Mouse (Mus musculus) ovary, postnatal 14 days (tissue): ENCODE results near the gene Kif6.

Experiments
- DNase-seq: peaks from one replicate; pipeline ENCODE4 v3.0.0; 2022; ENCODE audit warnings: low spot score

The Kif6 gene

DNA sequence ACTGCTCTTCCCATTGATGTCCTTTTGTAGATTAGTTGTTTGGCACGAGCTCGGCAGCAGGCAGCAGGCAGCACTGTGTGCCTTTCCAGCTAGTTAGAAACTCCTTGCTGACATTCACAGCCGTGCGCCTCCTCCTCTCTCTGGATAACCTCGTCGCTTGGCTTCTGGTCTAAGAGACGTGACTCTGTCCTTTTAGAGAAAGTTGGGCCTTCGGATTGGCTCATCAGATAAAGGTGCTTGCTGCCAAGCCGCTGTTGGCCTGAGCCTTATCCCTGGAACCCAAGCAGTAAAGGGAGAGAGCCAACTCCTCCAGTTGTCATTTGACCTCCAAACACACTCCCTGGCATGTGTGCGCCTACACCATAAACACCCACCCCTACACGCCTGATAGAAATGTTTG is 123.4 kb downstream of the Kif6 start:
- DNase-seq, result peak; percentile 33

DNA sequence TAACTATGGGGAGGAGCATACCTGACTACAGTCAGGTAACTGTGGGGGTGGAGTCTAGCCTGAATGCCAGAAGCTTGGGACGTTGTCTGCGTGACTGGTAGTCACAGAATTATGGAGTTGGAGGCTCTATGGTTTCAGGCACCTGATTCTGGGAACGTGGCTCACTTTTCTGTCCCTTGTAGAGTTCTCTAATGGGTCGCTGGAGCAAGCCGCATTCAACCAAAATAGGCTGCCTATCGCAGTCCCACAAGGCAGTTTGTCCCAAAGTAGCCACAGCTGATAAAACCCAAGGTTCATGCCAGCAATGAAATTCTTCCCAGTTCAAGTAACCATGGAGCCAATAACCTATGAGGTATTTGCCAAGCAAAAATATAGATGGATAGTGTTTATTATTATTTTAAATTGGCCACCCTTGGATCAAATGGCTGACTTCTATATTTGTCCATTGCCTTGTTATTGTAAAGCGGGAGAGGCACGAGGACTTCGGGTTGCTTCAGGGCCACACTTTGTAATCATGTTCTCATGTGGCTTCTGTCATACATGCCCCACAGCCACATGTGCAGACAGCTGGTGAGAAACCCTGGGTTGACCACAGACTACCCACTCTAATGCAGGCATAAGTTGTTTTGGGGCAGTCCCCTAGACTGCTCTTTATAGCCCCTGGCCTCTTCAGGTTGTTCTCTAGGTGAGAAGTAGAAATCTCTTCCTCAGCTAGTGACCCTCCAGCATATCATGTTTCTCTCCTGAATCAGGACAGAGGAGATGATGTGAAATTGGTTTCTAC is 125.2 kb downstream of the Kif6 start:
- DNase-seq, result no peak

DNA sequence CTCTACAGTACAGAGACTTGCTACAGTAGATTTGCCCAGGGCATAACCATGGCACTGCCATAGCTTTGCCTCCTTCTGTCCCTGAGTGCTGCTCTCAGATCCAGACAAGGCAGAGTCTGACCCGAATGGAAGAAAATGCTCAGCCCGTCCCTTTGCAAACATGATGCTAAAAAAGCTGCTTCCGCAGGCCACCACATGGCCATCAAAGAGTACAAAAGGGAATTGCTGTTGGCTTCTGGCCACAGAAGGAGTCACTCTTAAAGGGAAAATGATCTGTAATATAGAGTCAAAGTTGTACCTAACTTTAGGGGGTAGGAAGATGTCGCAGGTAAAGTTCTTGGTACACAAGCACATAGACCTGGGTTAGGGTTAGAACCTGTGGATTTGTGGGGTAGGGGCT is 126.2 kb downstream of the Kif6 start:
- no peak for DNase-seq

DNA sequence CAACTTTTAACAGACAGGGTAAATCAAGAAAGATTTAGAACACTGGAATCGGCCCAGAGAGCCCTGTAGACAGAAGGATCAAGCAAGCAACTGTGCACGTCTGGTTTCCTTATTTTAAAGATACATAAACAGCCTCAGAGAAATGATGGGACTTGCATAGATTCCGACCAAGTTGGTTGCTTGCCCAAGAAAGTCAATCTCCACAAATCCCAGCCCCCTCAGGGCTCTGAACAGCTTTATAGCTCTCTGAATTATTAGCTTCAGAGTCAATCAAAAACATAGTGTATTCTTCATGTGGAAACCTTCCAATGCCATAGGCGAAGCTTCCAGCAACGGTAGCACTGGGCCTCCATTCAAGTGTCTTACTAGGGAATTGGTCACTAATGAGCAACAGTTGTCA is 127.0 kb downstream of the Kif6 start:
- DNase-seq, result no peak

DNA sequence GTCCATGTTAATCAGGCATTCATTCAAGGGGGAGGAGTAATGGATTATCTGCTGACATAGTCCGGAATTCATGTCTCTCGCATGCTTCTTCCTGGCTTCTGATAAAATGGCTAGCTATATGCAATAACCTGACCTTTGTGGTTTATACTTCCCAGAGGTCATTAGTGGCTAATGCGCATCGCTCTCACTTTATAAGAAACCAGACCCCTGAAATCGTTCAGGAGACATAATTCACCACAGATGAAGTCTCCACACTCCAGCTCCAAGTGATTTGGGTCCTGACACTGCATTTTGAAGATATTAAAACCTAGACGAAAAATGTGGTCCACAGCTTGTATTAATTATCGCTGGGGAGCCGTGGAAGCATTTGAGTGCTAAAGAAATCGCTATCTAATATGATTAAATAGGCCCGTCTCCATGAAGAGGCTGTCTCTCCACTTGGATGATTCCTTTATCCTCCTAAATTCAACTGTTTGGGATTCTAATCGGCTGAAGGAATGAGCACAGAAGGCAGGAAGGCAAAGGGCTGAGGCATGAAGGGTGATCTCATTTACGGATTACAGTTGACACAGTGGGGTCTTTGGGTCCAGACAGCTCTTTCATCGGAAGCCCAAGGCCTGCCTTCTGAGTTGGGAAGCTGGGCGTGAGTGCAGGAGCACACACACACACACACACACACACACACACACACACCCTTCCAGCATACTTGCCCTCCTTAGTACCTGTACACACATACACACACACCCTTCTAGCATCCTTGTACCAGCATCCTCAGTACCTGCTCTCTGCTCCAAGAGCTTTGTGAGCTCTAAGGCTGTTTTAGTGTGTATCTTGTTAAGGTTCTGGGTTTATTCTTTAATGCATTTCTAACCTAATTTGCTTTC is 128.9 kb downstream of the Kif6 start:
- DNase-seq, result no peak

DNA sequence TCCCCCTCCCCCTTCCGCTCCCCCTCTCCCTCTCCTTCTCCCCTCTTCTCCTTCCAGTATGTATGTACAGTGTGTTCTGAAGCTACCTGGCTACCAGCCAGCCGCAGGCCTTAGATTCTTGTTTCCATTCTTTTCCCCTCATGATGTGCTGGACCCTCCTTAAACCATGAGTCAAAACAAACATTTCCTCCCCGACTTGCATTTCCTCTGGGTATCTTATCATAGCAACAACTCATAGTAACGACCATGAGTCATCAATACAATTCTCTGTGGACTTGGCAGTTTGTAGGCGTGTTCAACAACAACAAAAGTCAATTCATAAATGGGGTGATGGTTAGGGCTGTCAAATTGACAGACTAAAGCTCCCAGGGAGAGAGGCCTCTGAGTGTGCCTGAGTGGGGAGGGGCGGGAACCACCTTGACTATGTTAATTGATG is 136.0 kb downstream of the Kif6 start:
- no peak for DNase-seq

DNA sequence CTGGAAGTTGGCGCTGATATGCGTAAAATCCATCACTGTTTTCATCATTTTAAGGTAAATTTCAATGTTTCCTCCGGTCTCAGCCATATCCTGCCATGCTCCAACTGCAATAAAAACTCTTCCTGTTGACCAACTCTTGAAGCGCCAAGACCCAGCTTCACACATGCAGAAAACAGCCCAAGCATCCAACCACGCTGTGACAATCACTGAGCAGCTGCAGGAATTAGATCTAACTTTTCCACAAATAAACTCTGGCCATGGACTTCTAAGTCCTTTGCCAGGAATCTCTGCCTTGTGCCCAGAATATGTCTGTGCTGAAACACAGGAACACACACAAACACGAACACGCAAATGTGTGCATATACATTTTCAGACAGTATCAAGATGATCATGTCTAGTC is 138.9 kb downstream of the Kif6 start:
- DNase-seq, result no peak

DNA sequence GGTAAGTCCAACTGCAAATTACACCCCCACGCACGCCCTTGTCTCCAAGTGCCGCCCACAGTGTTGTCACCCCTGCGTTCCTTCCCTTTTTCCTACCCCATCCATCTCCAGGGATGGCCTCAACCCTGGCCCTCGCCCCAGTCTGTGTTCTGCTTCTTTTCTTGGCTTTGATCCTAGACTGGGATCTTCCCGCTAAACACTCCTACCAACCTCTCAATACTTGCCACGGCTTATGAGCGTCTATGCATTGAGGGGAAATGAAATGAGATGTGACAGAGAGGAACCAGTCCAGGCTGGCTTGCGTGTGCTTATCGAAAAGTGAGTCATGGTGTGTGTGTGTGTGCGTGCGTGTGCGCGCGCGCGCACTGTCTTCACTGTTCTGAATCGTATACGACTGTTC is 141.9 kb downstream of the Kif6 start:
- DNase-seq, result peak; percentile 41

DNA sequence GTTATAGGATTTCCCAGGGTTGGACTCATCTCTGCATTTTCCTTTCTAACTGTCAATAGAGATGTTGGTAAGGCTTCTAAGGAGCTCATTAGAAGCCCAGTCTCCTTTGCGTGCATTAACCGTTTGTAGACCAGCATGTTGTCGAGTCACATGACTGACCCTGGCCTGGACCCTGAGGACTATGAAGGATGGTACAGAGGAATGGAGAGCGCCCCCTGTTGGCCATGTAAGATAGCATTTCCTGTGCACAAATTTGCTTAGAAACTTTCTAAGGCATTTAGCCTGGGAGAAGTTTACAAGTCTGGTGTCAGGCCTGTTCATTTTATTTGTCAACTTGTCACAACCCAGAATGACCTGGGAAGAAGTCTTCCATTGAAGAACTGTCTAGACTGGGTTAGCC is 144.1 kb downstream of the Kif6 start:
- DNase-seq, result no peak

DNA sequence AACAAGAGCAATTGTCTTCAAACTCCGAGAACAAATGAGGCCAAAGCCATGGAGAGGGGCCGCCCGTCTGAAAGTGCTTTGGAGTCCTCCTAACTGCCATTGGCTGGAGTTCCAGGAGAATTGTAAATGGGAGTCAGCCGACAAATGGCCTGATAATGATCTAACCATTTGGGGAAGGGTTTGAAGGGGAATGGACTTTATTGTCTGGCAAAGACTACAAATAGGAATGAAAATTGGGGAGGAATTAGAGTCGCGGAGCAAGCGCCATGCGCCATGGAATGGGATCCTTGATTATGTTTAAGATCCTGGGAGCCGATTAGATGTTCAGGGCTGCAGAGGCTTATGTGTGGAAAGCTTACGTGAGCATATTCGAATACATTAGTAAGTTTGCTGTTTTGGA is 146.3 kb downstream of the Kif6 start:
- DNase-seq, result no peak

DNA sequence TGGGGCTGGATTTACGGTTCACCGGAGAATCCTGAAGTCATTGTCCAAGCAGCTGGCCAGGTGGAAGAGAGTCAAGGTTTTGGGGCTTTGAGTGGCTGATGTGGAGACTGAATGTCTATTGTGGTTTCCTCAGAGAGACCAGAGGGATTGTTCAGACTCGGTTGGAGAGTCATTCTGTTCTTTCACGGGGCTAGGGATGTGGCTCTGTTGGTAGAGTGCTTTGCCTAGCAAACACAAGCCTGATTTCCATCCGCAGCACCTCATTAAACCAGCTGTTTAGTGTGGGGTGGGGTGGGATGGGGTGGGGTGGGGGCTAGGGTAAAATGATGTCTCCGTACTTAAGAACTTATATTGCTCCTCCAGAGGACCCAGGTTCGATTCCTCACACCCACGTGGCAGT is 146.9 kb downstream of the Kif6 start:
- no peak for DNase-seq

DNA sequence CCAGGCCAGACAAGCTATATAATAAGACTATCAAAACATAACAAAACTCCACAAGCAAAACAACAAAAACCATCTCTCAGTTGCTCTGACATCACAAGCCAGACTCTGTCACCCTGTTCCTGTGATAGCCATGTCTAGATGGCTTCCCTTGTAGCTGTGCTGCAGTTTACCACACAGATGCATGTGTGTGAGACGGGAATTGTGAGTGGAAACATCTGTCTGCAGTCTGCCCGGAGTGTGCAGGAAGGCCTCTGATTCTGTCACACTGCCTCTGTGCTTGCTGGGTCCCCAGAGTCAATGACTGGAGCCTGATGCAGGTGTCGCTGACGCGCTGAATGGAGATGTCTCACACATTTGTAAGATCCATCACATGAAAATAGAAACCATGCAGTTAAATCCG is 150.0 kb downstream of the Kif6 start:
- no peak for DNase-seq

DNA sequence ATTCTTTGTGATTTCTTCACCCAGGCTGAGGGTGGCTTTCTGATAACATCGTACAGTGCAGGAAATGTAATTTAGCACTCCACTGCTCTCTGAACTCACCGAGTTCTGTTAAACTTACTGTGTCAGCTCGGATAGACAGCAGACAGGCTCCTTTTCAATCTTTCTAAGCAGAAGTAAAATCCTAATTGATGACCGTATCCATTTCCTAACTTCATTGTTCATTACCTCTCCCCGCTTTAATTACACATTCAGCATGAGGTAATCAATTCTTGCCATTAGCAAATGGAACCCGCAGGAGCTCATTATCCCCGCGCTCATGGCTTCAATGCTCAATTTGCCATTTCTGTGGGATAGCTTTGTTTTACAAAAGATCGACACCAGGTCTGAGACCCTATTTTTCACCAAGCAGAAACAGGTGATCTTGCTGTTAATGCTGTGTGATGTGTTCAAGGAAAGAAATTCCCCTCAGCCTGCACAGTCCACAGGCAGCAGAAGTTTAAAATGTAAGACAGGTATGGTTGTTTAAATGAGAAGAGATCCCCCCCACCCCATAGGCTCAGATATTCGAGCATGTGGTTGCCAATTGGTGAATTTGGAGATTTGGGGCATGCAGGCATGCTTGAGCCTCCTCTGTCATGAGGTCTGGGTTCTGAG is 152.9 kb downstream of the Kif6 start:
- DNase-seq, result no peak

DNA sequence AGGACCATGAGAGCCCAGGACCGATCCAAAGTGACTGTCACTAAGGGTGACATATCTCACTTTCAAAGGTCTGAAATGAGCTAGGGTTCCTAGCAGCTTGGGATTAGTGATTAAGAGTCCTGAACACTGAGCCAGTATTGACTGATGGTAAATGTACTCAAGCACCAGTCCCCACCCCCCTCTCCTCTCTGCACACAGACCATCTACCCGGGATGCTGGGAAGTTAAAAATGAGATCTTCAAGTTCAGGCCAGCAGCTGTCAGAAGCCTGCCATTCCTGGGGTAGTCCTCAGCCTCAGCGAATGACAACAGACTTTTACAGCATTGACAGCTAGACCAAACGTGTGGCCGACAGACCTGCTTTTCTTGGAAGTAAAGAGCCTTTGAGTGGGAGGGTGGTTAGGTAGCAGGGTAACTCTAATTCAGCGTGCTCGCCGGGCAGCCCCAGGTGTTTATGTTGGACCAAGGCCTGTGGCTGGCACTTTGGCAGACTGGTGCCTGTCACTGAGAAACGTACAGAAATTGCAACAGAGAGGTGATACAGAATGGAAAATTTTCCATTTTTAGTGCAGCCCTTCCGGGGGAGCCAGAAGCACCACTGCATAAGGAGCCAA is 156.9 kb downstream of the Kif6 start:
- no peak for DNase-seq

DNA sequence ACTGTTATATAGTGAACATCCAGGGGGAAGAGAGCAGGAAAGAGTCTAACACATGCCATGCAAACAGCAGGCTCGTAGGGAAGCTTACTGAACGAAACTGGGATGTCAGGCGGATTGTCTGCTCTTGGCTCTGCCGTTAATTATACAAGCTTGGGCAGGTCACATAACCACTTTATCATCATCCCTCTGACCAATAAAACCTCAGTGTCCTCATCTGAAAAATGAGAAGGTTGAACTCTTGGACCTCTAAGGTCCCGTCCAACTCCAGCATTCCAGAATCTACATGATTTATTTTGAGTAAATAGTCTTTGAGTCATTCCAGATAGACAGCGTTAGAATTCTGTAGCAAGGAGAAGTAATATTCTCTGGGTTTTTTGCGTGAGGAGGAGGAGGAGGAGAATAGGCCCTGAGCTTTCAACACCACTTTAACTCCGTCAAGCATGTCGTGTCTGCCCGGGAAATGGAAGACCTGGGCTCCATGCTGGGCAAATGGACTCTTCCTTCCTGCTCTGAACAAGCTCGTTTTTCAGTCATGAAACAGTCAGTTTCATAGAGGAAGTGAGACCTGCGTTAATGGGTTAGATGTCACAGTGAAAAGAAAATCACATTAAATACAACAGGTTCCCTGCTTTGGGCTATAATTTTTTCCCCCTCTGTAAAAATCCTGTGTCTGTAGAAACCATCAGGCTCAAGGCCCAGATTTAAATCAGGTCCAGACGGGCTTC is 162.3 kb downstream of the Kif6 start:
- DNase-seq, result no peak

DNA sequence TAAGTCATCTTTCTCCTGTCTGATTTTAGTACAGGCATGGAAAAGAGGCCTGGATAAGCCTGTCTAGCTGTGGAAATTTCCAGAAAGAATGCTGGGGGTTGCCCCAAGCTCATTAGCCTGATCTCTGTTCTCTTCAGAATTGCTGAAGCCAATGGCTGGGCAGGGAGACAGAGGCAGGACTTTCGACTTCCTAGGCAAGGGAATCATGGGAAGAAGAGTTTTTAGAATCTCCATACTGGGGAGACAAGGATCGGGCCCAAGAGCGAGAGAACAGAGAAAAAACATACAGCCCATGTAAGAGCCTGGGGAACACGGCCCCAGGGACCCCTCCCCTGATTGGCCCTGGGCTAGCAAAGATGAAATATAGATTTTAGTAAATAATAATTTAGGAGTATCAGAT is 164.1 kb downstream of the Kif6 start:
- DNase-seq, result no peak

DNA sequence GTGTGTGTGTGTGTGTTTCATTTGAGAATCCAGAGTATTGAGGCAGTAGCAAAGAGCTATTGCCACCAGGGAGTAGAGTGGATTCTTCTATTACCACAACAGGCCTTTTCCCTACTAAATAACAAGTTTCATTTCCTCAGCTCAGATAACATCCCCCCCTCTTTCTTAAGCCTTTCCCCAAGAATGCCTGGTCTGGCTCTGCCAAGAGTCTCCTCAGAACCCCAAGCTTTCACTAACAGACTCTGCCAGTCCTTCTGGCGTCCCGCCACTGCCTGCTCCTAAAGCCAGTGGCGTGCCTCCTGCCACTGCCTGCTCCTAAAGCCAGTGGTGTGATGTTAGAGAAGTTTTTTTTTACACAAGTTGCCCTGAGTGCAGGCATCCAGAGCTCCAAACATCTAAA is 164.6 kb downstream of the Kif6 start:
- DNase-seq, result no peak

DNA sequence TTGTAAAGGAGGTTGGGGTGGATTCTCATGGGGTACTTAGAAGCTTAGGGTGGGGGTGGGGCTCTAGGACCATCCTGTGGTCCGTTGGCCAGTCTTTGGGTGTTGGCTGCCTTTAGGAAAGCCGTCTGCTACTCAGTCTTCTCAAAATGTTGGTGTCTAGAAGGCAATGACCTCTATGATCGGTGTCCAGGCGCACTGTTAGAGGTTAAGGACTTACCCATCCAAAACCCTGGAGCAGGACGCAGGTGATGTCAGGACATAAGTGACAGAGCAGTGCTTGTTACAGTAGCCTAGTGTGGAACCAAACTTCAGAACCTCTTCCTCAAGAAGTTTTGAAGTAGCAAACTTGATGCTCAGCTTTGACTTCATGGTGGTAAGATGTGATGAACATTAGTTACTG is 170.9 kb downstream of the Kif6 start:
- DNase-seq, result no peak

DNA sequence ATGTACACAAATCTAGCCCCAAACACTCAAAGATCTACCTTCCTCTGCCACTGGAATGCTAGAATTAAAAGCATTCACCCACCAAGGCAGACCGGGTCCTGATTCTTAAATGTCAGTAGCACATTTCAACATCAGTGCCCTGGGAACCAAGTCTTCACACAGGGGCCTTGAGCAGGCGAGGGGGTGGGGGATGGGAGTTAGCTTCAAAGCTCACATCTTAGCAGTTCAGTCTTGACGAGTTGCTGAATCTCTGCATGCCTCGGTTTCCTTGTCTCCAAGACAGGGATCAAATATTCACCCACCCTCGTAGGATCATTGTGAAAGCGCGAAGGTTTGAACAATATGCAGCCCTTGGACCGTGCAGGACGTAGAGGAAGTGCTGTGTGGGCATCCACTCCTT is 172.4 kb downstream of the Kif6 start:
- DNase-seq, result no peak

DNA sequence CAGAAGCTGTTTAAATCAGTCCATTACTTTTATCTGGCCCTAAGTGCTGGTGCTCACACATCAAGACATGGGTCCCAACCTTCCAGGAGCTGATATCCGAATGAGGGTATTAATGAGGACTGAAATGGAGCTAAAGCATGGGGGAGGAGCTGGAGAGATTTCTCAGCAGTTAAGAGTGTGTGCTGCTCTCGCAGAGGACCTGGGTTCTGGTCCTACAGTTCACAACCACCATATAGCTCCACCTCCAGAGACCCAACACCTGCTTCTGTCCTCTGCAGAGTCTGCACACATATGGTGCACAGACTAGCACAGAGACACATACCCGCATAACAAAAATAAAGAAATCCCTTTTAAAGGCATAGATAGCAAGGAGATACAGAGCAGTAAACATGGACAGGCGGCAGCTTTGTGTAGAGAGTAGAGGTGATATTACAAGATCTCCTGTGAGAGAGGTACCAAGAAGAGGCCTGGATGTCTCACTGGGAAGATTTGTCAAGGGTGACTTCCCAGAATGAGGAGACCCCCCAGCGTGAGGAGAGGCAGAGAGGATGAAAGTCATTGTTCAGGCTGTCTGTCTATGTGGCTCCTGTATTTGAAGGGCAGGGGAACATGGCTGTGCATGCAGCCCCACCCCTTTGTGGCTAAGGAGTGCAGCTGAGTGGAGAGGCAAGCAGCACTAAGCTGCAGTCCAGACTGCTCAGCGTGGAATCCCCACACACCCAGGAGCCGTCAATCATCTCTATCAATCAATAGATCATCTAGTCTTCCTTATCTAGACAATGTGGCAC is 173.4 kb downstream of the Kif6 start:
- no peak for DNase-seq

DNA sequence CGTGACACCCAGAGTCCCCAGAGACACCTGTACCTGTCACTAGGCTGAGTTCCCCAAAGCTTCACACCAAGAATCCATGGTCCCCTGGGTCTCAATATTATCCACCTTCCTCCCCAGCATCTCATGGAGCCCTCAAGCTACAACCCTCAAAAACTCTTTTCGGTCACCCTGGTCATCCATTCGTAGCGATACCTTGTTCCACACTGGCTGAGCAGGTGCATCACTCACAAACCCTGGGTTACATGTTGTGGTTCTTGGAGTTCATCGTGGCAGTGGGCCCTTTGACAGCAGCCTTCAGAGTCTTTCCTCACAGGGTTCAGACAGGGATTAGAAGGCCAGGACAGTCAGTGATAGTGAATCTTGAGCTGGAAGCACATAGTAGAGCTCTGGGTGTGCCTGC is 176.6 kb downstream of the Kif6 start:
- no peak for DNase-seq
